Mouse (Mus musculus) liver, embryonic 11.5 days (tissue): ENCODE measurements at regions not wholly inside any gene's neighbourhood (a gene's known extent, or its start where the extent isn't known, plus 50 kb on each side); places are given as distances from the start of the nearest gene placed in this dataset.

Experiments
- ATAC-seq: fragments of 200-750 bp; cut with Nextera tagmentation; replicated peaks from 2 replicates; pipeline ENCODE4 v1.8.0; 2017; ENCODE audit warnings: moderate number of reproducible peaks, mild to moderate bottlenecking, moderate TSS enrichment, moderate library complexity; ENCODE audit not compliant: low FRiP score
- DNase-seq: peaks from one replicate; pipeline ENCODE4 v3.0.0-alpha.2; 2017; ENCODE audit warnings: low spot score
- H3K27ac ChIP-seq: fragments of 300-500 bp; sonication (generic); 2 replicates; pipeline ENCODE4 v1.5.1; 2014; ENCODE audit warnings: mild to moderate bottlenecking, low read depth, low read length, control low read depth
- H3K27me3 ChIP-seq: fragments of 300-500 bp; sonication (generic); replicated peaks from 2 replicates; pipeline ENCODE4 v1.6.1; 2014; ENCODE audit warnings: low read length, mixed read lengths; ENCODE audit not compliant: control insufficient read depth, insufficient read depth
- H3K36me3 ChIP-seq: fragments of 300-500 bp; sonication (generic); 2 replicates; pipeline ENCODE4 v1.6.1; 2014; ENCODE audit warnings: mild to moderate bottlenecking, low read length, moderate library complexity, mixed read lengths; ENCODE audit not compliant: control insufficient read depth, insufficient read depth
- H3K4me1 ChIP-seq: fragments of 300-500 bp; sonication (generic); replicated peaks from 2 replicates; pipeline ENCODE4 v1.6.1; 2014; ENCODE audit warnings: low read length, mixed read lengths; ENCODE audit not compliant: control insufficient read depth, insufficient read depth
- H3K4me2 ChIP-seq: fragments of 300-500 bp; sonication (generic); 2 replicates; pipeline ENCODE4 v1.6.1; 2014; ENCODE audit warnings: mild to moderate bottlenecking, control low read depth, moderate library complexity
- H3K4me3 ChIP-seq: fragments of 300-500 bp; sonication (generic); 2 replicates; pipeline ENCODE4 v1.5.1; 2014; ENCODE audit warnings: low read depth, low read length, control low read depth
- H3K9ac ChIP-seq: fragments of 300-500 bp; sonication (generic); 2 replicates; pipeline ENCODE4 v1.6.1; 2014; ENCODE audit warnings: low read depth, low read length, control low read depth
- H3K9me3 ChIP-seq: fragments of 300-500 bp; sonication (generic); 2 replicates; pipeline ENCODE4 v1.6.1; 2016; ENCODE audit warnings: low read length, inconsistent platforms, mixed read lengths; ENCODE audit not compliant: control insufficient read depth
- WGBS: fragments of 180-500 bp; shearing (Covaris S2); extraction: QIAGEN DNeasy Blood & Tissue Kit; methylation state at CpG from one replicate; pipeline ENCODE4 v1.1.7; 2014; 5-methylcytosine and 5-hydroxymethylcytosine counted together

DNA sequence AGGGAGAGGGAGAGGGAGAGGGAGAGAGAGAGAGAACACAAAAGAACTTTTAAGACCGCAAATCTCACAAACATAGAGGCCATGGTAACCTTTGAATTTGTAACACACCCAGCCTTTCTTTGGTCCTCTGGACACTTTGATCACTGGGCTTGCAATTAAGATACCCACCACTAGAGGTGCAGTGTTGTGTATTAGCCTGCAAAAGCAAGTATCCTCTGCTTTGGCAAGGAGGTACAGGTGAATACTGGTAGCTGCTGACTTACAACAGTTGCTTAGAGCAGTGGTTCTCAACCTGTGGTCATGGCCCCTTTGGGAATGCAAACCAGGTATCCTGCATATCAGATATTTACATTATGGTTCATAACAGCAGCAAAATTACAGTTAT, 90.3 kb upstream of the Map1b start:
- Histone ChIP-seq H3K27ac (no peak overlapping the region), H3K9ac (no peak overlapping the region), H3K4me2 (no peak overlapping the region), H3K4me3 (no peak overlapping the region), H3K4me1 (peaks cover 2% of the 10 kb centered on the region), H3K36me3 (no peaks in the 10 kb centered on the region), H3K9me3 (no peaks in the 10 kb centered on the region), H3K27me3 (no peaks in the 10 kb centered on the region)
- ATAC-seq, result no peak
- WGBS, result 64% methylated on average over 1 of the region's 1 CpGs
- DNase-seq, result no peak

GRCm38 (mm10) chr13:99605866-99606605, 89.7 kb upstream of the Map1b start:
- 38% methylated on average over 2 of the region's 2 CpGs for WGBS
- H3K27ac ChIP-seq, result no peak overlapping the region

GRCm38 (mm10) chr13:99597891-99598290, 81.6 kb upstream of the Map1b start:
- 73% methylated on average over 2 of the region's 2 CpGs for WGBS
- no peak overlapping the region for H3K4me3 ChIP-seq
- H3K27ac ChIP-seq, result no peak overlapping the region
- H3K4me1 ChIP-seq, result no peaks in the 10 kb centered on the region
- H3K4me2 ChIP-seq, result no peak overlapping the region
- DNase-seq (no peak), ATAC-seq (no peak)
- H3K27me3 ChIP-seq, result no peaks in the 10 kb centered on the region; the same call in 1 of the 2 replicates
- no peaks in the 10 kb centered on the region for H3K36me3 ChIP-seq
- H3K9ac ChIP-seq, result no peak overlapping the region
- H3K9me3 ChIP-seq, result no peaks in the 10 kb centered on the region

More at GRCm38 (mm10) chr13:99605866-99606605, 89.7 kb upstream of the Map1b start:
- H3K36me3 ChIP-seq, result no peaks in the 10 kb centered on the region
- H3K27me3 ChIP-seq, result no peaks in the 10 kb centered on the region
- no peak overlapping the region for H3K9ac ChIP-seq
- DNase-seq (no peak), ATAC-seq (no peak)
- H3K9me3 ChIP-seq, result no peaks in the 10 kb centered on the region
- peaks cover 2% of the 10 kb centered on the region for H3K4me1 ChIP-seq
- H3K4me2 ChIP-seq, result no peak overlapping the region
- no peak overlapping the region for H3K4me3 ChIP-seq

GRCm38 (mm10) chr13:99593846-99594813, 77.8 kb upstream of the Map1b start:
- no peaks in the 10 kb centered on the region for H3K36me3 ChIP-seq
- H3K9ac ChIP-seq, result no peak overlapping the region
- no peak for DNase-seq
- no peak overlapping the region for H3K27ac ChIP-seq
- H3K4me1 ChIP-seq, result no peaks in the 10 kb centered on the region
- no peak for ATAC-seq
- no peaks in the 10 kb centered on the region; the same call in 1 of the 2 replicates for H3K27me3 ChIP-seq
- no peak overlapping the region for H3K4me2 ChIP-seq
- 61% methylated on average over 17 of the region's 17 CpGs for WGBS
- no peak overlapping the region for H3K4me3 ChIP-seq
- no peaks in the 10 kb centered on the region for H3K9me3 ChIP-seq

GRCm38 (mm10) chr13:99593243-99593635, 76.9 kb upstream of the Map1b start:
- DNase-seq, result no peak
- Histone ChIP-seq H3K4me1 (no peaks in the 10 kb centered on the region), H3K4me2 (no peak overlapping the region), H3K27me3 (no peaks in the 10 kb centered on the region; the same call in 1 of the 2 replicates), H3K27ac (no peak overlapping the region), H3K4me3 (no peak overlapping the region), H3K9me3 (no peaks in the 10 kb centered on the region), H3K9ac (no peak overlapping the region), H3K36me3 (no peaks in the 10 kb centered on the region)
- no peak for ATAC-seq
- WGBS, result 64% methylated on average over 8 of the region's 8 CpGs

- 15% methylated on average over 15 of the region's 15 CpGs for WGBS
- Histone ChIP-seq H3K9ac (no peak overlapping the region), H3K36me3 (no peaks in the 10 kb centered on the region), H3K27ac (no peak overlapping the region), H3K4me1 (no peaks in the 10 kb centered on the region), H3K4me3 (no peak overlapping the region), H3K27me3 (no peaks in the 10 kb centered on the region; the same call in 1 of the 2 replicates), H3K4me2 (peak overlapping the region; percentile 11; the same call in 1 of the 2 replicates), H3K9me3 (no peaks in the 10 kb centered on the region)
- ATAC-seq (no peak), DNase-seq (no peak)
These were observed 76.4 kb upstream of the Map1b start for GRCm38 (mm10) chr13:99592596-99593242.

DNA sequence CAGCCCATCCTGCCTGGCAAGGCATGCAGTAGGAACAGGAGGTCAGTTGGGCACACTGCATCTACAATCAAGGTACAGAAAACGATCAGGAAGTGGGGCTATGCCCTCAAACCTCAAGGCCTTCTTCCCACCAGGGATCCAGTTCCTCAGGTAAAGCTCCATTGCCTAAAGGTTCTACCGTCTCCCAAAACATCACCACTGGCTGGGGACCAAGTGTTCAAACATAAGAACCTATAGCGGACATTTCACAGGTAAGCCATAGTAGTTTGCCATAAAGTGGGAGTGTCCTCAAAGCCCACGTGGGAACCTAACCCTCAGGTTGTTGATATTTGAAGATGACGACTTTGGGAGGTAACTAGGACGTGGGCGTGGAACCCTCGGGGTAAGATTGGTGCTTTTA, 72.3 kb upstream of the Map1b start:
- no peak for DNase-seq
- WGBS, result 77% methylated on average over 8 of the region's 8 CpGs
- ATAC-seq, result no peak

GRCm38 (mm10) chr13:99583841-99584240, 67.5 kb upstream of the Map1b start:
- H3K27ac ChIP-seq, result no peak overlapping the region
- H3K9ac ChIP-seq, result no peak overlapping the region
- H3K36me3 ChIP-seq, result no peaks in the 10 kb centered on the region
- no peak overlapping the region for H3K4me2 ChIP-seq
- no peaks in the 10 kb centered on the region for H3K4me1 ChIP-seq
- DNase-seq (no peak), ATAC-seq (no peak)
- no peaks in the 10 kb centered on the region for H3K27me3 ChIP-seq
- 58% methylated on average over 3 of the region's 3 CpGs for WGBS
- H3K4me3 ChIP-seq, result no peak overlapping the region
- no peaks in the 10 kb centered on the region for H3K9me3 ChIP-seq

More for the DNA sequence above, 72.3 kb upstream of the Map1b start:
- no peak overlapping the region for H3K9ac ChIP-seq
- no peaks in the 10 kb centered on the region for H3K4me1 ChIP-seq
- H3K4me3 ChIP-seq, result no peak overlapping the region
- no peaks in the 10 kb centered on the region for H3K36me3 ChIP-seq
- H3K27ac ChIP-seq, result no peak overlapping the region
- no peaks in the 10 kb centered on the region; the same call in 1 of the 2 replicates for H3K27me3 ChIP-seq
- H3K9me3 ChIP-seq, result no peaks in the 10 kb centered on the region
- H3K4me2 ChIP-seq, result no peak overlapping the region
